Mouse (Mus musculus): ENCODE measurements around the gene Slc41a1. TPM values are rescaled to one million over a fixed set of nuclear protein-coding genes. Genes with fewer than 3 reads are reported as not detected.

The Slc41a1 gene
- total RNA-seq, 2 experiments from 2014 or later = 69.0 to 70.9 TPM

GRCm38 (mm10) chr1:131824528-131825181 is 2.6 kb upstream of the Slc41a1 start:
- no peak for DNase-seq (ENCODE audit: low spot score in 2 of 2)

GRCm38 (mm10) chr1:131827787-131828258 is 530 bp downstream of the Slc41a1 start:
- DNase-seq (ENCODE audit: low spot score in 2 of 2) = peak; percentile 96

DNA sequence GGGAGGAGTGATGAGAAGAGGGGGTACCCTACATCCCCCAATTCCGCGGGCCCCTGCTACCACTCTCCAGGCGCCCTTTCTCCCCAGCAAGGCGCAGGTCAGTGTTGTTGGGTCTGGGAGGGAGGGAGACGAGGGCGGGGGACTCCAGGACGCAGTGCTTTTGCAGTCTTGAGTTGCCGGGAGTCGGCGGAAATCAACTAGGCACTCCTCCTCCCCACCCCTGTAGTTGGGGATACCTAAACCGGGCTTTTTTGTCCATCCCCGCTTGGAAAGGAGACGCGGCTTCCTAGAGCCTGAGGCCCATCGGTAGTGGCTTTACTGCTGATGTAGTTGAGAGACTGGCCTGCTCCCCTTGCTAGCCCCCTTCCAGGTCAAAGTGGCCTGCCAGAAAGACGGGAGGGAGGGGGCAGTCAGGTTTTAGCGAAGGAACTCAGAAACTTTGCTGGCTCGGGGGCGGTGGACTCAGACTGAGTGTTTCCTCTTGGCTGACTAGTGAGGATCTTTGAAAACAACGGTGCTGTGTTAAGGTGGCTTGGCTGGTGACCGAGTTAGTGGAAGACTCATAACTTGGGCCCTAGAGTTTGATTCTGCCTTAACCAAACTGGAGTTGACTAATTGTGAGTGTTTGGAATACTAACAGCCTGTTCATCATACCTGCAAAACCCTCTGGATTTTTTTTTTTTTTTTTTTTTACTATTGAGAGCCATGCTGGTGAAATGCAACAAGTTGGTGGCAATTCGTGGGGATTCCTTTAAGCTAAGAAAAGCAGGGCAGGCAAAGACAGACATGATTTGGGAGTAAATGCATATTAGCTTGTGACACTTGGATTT is 1.2 kb downstream of the Slc41a1 start:
- no peak for DNase-seq (ENCODE audit: low spot score in 2 of 2)

- no peak for DNase-seq (ENCODE audit: low spot score in 2 of 2)
These were observed 2.0 kb downstream of the Slc41a1 start for GRCm38 (mm10) chr1:131829279-131829678.

- no peak for DNase-seq (ENCODE audit: low spot score in 2 of 2)
These were observed 3.3 kb downstream of the Slc41a1 start for GRCm38 (mm10) chr1:131830561-131830960.

DNA sequence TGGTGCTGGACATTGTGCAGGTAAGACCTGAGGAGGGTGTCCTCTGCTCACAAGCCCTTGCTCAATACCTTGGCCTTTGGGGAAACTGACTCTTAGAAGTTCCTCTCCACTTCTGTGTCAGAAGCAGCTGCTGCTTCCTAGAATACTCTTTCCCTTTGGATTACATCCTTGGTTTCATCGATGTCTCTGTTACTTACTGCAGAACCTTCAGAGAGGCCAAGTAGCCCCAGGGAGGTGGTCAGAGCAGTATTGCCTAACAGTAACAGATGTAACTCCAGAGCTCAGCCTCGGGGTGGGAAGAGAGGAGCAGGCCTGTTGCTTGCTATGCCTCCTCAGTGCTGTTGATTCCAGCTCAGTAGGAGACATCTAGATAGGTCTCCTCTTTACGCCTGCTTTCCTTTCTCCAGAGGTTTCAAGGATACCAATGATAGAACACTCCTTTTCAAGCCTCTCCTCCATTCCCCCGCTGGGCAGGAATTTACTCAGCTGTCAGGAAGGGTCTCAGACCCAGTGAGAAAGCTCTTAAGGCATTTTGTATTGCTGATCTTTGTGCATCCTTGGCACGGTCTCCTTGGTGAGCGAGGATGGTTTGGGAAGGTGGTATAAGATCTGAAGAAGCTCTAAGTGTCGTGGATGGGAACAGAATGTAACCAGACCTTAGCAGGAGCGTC is 3.8 kb downstream of the Slc41a1 start:
- no peak for DNase-seq (ENCODE audit: low spot score in 2 of 2)

DNA sequence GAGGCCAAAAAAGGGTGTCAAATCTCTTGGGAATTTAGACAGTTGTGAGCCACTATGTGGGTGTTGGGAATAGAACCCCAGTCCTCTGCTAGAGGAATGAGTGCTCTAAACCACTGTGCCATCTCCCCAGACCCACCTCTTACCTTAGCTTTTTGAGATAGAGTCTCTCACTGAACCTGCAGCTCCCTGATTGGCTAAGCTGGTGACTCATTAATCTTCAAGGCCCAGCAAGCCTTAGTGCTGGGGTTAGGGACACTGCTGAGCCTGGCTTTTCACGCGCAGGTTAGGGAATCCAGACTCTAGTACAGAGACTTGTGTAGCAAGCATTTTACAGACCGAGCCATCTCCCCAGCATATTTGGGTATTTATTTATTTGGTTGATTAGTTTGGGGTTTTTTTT is 9.7 kb downstream of the Slc41a1 start:
- no peak for DNase-seq (ENCODE audit: low spot score in 2 of 2)

- no peak for DNase-seq (ENCODE audit: low spot score in 2 of 2)
These were observed 11.2 kb downstream of the Slc41a1 start for GRCm38 (mm10) chr1:131838542-131838941.

GRCm38 (mm10) chr1:131839279-131839678 is 12.0 kb downstream of the Slc41a1 start:
- DNase-seq (ENCODE audit: low spot score in 2 of 2) = peak; percentile 62 to 80

DNA sequence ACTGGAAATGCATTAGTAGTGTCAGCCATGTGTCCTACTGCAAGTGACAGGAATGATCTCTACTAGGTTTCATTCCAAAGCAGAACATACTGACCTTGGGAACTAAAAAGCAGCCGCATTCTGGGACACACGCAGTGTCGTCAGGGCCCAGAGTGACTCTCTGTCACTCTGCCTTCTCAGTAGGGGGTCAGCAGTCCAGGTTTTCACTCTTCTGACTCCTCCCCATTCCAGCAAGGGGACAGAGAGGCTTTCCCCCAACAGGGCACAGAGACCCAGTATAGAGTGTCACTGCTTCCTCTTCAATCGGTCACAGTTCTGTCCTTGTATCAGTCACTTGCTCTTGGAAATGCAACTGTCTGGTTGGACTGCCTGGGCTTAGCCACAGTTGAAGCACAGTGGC is 14.9 kb downstream of the Slc41a1 start:
- DNase-seq (ENCODE audit: low spot score in 2 of 2) = no peak

GRCm38 (mm10) chr1:131843758-131844157 is 16.5 kb downstream of the Slc41a1 start:
- DNase-seq (ENCODE audit: low spot score in 2 of 2) = no peak

DNA sequence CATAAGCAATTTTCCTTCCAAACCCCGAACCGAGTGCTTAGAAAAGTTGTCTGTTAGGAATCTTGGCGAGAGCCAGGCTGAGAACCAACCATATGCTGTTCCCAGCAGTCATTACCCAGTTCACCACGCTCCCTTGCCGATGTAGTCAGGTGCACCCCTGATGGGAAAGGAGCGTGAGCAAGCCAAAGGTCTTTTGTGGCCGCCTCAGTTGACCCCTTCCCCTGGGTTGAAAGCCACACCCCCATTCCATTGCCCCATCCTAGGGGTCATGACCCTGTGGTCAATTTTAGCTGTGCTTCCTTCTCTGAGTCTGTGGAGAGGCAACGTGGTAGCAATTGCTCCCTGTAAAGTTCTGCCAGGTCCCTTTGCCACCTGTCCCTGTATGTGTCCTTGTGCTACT is 17.6 kb downstream of the Slc41a1 start:
- no peak for DNase-seq (ENCODE audit: low spot score in 2 of 2)

DNA sequence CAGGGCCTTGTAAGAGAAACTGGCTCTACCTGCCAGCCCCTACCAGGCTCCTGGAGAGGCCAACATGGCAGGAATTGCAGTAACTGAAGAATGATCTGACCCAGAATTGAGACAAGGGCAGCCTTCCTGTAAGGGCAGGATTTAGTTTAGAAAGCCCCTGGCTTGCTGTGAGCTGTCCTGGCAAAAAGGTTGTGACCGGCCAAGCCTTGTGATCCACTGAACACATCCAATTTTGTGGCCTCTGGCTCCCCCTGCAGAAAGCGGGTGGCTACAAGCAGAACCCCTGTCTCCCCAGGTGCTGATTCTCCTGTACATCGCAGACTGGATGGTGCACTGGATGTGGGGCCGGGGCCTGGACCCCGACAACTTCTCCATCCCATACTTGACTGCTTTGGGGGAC is 19.0 kb downstream of the Slc41a1 start:
- DNase-seq (ENCODE audit: low spot score in 2 of 2) = peak; percentile 68 to 70

DNA sequence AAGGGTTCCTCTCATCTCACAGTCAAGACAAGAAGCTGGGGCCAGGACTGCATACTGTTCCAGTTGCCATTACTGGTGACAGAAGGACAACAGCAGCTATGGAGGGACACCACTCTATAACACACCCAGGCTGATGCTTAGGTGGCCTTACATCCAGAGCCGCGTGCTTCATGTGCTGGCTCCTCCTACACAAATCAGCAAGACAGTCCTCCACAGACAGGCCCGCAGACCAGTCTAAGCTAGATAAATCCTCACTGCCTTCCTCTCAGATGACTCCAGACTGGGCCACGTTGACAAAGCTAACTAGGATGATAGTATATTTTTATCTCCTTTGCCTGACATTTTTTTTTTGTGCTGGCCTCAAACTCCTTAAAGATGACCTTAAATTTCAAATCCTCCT is 34.5 kb downstream of the Slc41a1 start:
- DNase-seq (ENCODE audit: low spot score in 2 of 2) = no peak

- DNase-seq (ENCODE audit: low spot score in 2 of 2) = no peak
These were observed 38.3 kb downstream of the Slc41a1 start for GRCm38 (mm10) chr1:131865596-131865995.

- DNase-seq (ENCODE audit: low spot score in 2 of 2) = no peak
These were observed 39.2 kb downstream of the Slc41a1 start for GRCm38 (mm10) chr1:131866304-131866999.

DNA sequence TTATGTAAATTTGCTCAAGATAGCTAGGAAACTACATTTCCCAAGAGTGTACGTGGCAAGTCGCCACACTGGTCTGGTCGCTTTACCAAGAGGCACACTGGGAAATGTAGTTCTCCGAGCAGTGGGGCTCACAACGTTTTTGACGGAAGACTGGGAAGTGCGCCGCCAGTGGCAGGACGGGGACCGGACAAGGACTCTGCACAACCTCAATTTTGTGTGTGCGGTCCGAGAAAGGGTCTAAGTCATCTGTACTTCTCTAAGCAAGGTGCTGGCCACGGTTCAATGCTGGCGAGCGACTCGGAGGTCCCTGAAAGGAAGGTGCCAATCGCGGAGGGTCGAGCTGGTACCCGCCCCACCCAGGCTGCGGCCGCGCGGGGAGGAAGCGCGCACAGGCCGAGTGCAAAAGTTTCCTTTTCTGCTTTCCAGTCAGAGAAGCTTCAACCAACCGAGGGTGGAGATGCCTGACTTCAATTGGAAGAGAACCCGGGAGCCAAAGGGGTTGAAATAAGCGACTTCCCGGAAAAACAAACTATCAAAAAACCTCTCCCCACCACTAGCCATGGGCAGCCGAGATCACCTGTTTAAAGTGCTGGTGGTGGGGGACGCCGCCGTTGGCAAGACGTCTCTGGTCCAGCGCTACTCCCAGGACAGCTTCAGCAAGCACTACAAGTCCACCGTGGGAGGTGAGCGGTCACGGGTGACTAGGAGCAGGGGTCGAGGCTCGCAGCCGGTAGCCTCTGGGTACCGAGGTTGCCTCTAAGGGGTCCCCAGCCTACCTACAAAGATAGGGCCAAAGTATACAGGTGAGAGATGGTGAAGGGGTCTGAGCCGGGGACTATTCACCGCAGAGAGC is 40.0 kb downstream of the Slc41a1 start, which contains the start of gene Rab29:
Rab29 (plus strand) TSS at position 132 of the 853 bp plus-strand sequence.
- peak; percentile 88 to 94 for DNase-seq (ENCODE audit: low spot score in 2 of 2)

GRCm38 (mm10) chr1:131867946-131868290 is 40.6 kb downstream of the Slc41a1 start:
- DNase-seq (ENCODE audit: low spot score in 2 of 2) = no peak

DNA sequence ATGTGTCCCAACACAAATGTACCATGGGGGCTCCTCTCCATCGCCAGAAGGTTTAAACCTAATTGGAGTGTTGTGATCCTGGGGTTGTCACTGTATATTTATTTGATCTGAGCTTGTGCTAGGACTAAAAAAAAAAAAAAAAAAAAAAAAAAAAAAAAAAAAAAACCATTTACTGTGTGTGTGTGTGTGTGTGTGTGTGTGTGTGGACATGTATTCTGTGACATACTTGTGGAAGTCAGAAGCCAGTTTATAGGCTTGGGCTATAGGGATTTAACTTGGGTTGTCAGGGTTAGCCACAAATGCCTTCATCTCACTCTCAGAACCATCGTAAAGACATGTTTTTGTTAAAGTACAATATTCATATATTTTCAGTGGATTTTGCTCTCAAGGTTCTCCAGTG is 42.3 kb downstream of the Slc41a1 start:
- DNase-seq (ENCODE audit: low spot score in 2 of 2) = no peak

DNA sequence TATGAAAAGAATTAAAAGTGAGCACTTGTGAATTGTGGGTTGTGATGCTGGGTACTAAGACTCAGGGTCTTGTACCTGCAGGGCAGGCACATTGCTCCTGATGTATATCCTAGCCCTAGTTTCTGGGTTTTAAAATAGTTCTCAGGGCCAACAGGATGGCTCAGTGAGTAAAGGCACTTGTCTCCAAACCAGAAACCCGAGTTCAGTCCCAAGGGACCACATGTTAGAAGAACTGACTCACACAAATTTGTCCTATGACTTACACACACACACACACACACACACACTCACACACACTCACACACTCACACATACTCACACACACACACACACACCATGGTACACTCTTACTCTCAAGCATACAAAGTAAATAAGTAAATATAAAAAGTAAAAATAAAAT is 45.6 kb downstream of the Slc41a1 start:
- DNase-seq (ENCODE audit: low spot score in 2 of 2) = no peak
